Mouse (Mus musculus) olfactory bulb, adult 2 months (tissue): ENCODE measurements around the gene Tsga10ip. TPM values are rescaled to one million over a fixed set of nuclear protein-coding genes. Genes with fewer than 3 reads are reported as not detected.
A peak's percentile ranks its signal among the peaks of the same experiment; 100 is the strongest.

Source experiments
- H3K27ac ChIP-seq: fragments of 200-500 bp; 2 replicates; pipeline ENCODE4 v1.5.1; 2012; ENCODE audit warnings: low read depth, low read length; ENCODE audit not compliant: insufficient read depth
- H3K4me1 ChIP-seq: fragments of 200-500 bp; 2 replicates; pipeline ENCODE4 v1.6.1; 2012; ENCODE audit warnings: low read length; ENCODE audit not compliant: control insufficient read depth, insufficient read depth
- H3K4me3 ChIP-seq: fragments of 200-500 bp; 2 replicates; pipeline ENCODE4 v1.5.1; 2012; ENCODE audit warnings: mild to moderate bottlenecking, low read depth, low read length, moderate library complexity; ENCODE audit not compliant: insufficient read depth
- CTCF ChIP-seq: fragments of 200-500 bp; IDR thresholded peaks from 2 replicates; pipeline ENCODE4 v1.5.1; 2012; ENCODE audit warnings: low read depth, mild to moderate bottlenecking, low read length, moderate library complexity; ENCODE audit not compliant: insufficient read depth
- POLR2A ChIP-seq: fragments of 200-500 bp; IDR thresholded peaks from 2 replicates; pipeline ENCODE4 v1.6.1; 2012; ENCODE audit warnings: mild to moderate bottlenecking, low read depth, low read length, moderate library complexity; ENCODE audit not compliant: insufficient read depth
- WGBS: fragments of 180-500 bp; shearing (Covaris S2); methylation state at CpG from one replicate; pipeline ENCODE4 v1.1.7; 2018; 5-methylcytosine and 5-hydroxymethylcytosine counted together
- polyA plus RNA-seq: library from polyadenylated mRNA; stranded (reverse); fragments of >200 nt; gene quantifications from 2 replicates; pipeline ENCODE4 v1.2.4, GENCODE M21; 2012; ENCODE audit warnings: low replicate concordance; ENCODE audit not compliant: missing spikeins, insufficient read depth, insufficient read length

The Tsga10ip gene
- polyA plus RNA-seq, 1 experiment, result not detected

DNA sequence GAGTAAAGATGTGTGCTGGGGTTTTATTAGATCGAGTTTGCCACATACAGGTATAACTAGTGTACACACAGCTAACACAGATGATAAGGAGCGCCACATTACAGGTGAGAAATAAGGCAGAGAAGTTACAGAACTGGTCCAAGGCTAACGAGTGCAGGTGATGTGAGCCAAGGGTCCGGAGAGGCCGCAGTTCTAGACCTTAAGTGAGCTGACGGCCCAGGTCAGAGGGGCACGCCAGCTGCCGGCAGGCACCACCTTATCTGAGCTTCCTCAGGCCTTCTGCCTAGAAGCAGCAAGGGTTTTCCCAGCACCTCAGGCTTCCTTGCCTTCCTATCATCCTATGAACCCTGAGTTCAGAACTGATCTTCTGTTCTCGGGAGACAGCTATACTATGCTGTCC is 17.3 kb upstream of the Tsga10ip start:
- peaks cover 19% of the 10 kb centered on the region for H3K4me1 ChIP-seq
- no peak overlapping the region for H3K4me3 ChIP-seq
- TF ChIP-seq CTCF (no peak), POLR2A (no peak)
- no peak overlapping the region for H3K27ac ChIP-seq
- WGBS, result 96% methylated on average over 9 of the region's 9 CpGs

DNA sequence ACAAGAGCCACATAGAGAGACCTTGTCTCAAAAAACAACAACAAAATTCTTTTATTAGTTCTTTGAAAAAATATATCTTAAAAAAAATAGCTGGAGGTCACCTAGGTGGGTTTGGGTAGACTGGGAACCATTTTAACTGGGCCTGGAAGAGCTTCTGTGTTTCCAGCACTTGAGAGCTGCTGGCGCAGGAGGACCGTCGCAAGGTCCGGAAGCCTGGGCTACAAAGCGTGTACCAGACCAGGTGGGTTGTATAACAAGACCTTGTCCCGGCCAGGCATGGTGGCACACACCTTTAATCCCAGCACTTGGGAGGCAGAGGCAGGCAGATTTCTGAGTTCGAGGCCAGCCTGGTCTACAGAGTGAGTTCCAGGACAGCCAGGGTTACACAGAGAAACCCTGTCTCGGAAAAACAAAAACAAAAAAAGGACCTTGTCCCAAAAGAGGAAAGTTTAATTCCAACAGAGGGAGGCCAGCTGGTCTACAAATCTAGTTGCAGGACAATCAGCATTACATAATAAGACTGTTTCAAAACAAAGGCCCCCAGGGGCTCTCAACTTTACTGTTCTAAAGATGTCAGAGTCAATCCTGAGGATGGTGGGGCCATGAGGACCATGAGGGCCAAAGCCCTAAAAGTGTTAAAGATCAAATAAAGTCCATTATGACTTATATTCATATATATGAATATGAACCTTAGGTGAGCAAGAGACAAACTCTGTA is 16.6 kb upstream of the Tsga10ip start:
- WGBS, result 93% methylated on average over 8 of the region's 8 CpGs
- TF ChIP-seq POLR2A (no peak), CTCF (no peak)
- no peak overlapping the region for H3K27ac ChIP-seq
- no peak overlapping the region for H3K4me3 ChIP-seq
- H3K4me1 ChIP-seq, result peaks cover 18% of the 10 kb centered on the region

DNA sequence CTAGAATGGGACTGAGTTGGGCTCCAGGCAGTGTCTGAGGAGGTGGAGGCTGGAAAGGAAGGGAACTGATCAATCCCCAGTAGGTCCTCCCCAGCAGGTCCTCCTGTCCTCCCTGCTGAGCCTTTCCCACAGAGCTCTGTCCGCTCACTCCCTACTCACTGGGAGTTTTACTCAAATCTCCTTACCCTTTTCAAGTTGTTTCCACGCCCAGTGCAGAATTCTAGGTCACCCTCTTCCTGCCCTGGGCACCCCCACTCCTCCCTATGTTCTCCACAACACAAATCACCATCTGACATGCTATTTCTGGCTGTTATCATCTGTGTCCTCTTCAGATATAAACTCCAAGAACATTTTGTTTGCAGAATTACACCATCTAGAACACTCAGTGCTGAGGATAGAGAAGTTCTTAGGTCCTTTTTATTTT is 12.2 kb upstream of the Tsga10ip start:
- Histone ChIP-seq H3K27ac (no peak overlapping the region), H3K4me3 (no peak overlapping the region), H3K4me1 (peaks cover 6% of the 10 kb centered on the region)
- WGBS, result 65% methylated on average over 2 of the region's 2 CpGs
- TF ChIP-seq CTCF, result no peak
- no peak for TF ChIP-seq POLR2A

DNA sequence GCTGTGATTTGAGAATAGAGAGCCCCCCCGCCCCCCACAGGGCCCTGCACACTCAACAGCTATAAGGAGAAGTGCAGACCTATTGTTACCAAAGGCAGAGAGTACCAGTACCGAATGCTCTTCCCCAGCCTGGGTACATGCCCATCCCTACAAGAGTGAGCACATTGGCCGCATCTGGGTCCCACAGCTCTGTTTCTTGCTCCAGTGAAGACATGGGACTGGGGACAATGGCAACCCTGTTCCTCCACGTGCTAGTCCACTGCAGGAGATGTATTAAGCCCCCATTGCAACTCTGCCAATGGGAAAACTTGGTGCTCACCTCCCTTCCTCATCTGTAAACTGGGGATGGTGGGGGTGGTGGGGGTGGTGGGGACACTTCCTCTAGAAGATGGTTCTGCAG is 11.5 kb upstream of the Tsga10ip start:
- H3K27ac ChIP-seq, result no peak overlapping the region

DNA sequence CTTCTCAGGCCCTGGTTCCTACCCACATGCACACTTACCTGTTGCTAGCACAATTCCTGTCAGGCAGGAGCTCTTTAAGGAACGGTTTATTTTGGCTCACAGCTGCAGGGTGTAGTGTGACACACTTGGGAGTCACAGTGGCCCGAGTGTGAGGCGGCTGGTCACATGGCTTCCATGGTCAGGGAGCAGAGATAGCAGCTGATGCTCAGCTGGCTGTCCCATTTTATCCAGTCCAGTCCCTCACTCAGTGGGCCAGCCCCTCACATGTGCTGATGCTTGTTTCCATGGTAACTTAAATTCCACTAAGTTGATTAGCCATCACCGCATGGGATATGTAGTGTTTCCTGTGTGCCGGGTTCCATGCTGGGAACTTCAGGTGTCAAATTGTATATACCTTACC is 9.6 kb upstream of the Tsga10ip start:
- Histone ChIP-seq H3K4me1 (peaks cover 14% of the 10 kb centered on the region), H3K27ac (no peak overlapping the region), H3K4me3 (no peak overlapping the region)
- WGBS, result 40% methylated on average over 5 of the region's 5 CpGs
- TF ChIP-seq POLR2A, result no peak
- TF ChIP-seq CTCF, result no peak

More for the DNA sequence above, 11.5 kb upstream of the Tsga10ip start:
- WGBS, result 62% methylated on average over 4 of the region's 4 CpGs
- Histone ChIP-seq H3K4me3 (no peak overlapping the region), H3K4me1 (peaks cover 7% of the 10 kb centered on the region)
- TF ChIP-seq POLR2A (no peak), CTCF (no peak)

DNA sequence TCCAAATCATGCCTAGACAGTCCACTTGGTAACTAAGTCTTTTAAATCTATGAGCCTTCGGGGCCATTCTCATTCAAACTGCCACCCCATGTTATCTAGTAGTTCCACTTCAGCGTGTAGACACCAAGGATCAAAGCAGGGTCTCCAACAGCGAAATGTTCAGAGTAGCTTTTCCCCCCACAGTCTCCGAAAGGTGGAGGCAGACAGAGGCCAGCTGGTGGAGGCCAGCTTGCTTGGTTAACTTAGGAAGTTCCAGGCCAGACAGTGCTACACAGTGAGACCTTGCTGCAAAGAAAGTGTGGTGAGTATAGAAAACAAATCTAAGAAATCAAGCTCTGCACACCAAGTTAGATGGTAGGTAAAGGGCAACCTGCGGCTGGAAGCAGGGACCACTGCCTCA is 8.3 kb upstream of the Tsga10ip start:
- WGBS, result 89% methylated on average over 5 of the region's 5 CpGs
- H3K4me1 ChIP-seq, result peaks cover 16% of the 10 kb centered on the region

DNA sequence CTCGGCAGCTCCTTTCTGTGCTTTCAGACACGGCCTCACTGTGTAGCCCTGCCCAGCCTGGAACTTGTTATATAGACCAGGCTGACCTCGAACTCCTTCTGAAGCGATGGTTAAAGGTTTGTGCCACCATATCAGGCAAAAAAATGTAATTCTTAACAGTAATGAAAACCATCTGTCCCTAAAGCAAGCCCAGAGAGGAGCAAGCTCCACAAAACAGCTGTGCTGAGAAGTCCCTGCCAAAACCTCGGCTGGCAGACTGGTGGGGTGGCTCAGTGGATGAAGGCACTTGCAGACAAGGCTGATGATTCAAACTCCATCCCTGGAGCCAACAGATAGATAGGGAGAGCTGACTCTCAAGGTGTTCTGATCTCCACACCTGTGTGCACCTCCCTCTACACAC is 6.7 kb upstream of the Tsga10ip start:
- no peak overlapping the region for H3K27ac ChIP-seq
- TF ChIP-seq CTCF, result no peak
- no peak for TF ChIP-seq POLR2A
- no peak overlapping the region for H3K4me3 ChIP-seq
- WGBS, result 70% methylated on average over 5 of the region's 5 CpGs
- H3K4me1 ChIP-seq, result peaks cover 16% of the 10 kb centered on the region

More for the DNA sequence above, 8.3 kb upstream of the Tsga10ip start:
- H3K27ac ChIP-seq, result no peak overlapping the region
- no peak for TF ChIP-seq POLR2A
- no peak for TF ChIP-seq CTCF
- no peak overlapping the region for H3K4me3 ChIP-seq

DNA sequence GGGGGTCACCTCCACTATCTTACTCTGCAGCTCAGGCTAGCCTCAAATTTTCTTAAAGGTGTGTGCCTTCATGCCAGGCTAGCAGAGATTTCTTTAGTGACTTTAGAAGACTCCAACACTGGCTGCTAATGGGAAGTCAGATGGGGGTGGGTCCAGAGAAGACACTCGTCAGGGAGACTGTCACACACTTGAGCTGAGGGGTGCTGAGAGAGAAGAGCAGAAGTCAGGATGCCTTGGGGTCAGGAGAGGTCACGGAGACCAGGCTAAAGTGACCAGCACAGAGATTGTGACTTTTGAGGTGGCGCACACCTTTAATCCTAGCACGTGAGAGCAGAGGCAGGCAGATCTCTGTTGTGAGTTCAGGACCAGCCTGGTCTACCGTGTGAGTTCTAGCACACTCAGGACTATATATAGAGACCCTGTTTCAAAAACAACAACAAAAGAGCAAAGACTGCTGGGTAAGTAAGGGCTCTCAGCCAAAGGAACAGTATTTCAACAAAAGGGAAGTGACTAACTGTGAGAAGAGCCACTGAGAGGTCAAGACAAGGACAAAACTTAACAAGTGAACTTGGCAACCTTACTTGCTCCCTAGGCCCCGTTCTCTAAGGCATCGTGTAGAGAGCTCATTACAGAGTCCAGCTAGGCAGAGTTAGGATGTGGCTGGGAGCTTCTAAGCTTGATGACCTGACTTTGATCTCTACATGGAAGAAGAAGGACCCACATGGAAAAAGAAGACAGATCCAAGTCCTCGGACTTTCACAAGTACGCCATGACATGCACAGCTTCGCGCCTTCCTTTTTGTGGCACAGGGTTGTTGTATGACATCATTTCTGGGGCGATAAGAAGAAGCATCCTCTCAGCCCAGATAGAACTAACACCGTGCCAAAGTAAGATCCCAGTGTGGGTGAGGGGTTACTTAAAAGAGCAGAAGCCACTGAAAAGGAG is 6.0 kb upstream of the Tsga10ip start:
- no peak overlapping the region for H3K4me3 ChIP-seq
- WGBS, result 65% methylated on average over 13 of the region's 13 CpGs
- peaks cover 16% of the 10 kb centered on the region for H3K4me1 ChIP-seq
- peak overlapping the region; percentile 46 for H3K27ac ChIP-seq
- TF ChIP-seq POLR2A (no peak), CTCF (no peak)

DNA sequence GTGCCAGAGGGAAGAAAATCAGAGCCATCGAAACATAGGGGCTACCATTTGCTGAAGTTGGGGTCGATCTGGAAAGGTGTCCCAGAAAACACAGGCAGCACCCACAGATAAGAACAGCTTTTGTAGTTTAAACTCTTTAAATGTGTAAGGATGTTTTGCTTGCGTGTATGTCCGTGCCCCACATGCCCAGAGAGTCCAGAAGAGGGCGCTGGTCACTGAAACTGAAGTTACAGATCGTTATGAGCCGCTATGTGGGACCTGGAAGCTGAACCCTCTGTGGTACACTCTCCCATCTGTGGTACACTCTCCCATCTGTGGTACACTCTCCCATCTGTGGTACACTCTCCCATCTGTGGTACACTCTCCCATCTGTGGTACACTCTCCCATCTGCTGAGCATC is 4.8 kb upstream of the Tsga10ip start:
- peak overlapping the region; percentile 99 for H3K27ac ChIP-seq
- peaks cover 16% of the 10 kb centered on the region for H3K4me1 ChIP-seq
- H3K4me3 ChIP-seq, result peak overlapping the region; percentile 65
- TF ChIP-seq CTCF (0 out of 2 replicates have a peak, but pooled peaks have one; percentile 38), POLR2A (no peak)
- WGBS, result 3% methylated on average over 7 of the region's 7 CpGs

DNA sequence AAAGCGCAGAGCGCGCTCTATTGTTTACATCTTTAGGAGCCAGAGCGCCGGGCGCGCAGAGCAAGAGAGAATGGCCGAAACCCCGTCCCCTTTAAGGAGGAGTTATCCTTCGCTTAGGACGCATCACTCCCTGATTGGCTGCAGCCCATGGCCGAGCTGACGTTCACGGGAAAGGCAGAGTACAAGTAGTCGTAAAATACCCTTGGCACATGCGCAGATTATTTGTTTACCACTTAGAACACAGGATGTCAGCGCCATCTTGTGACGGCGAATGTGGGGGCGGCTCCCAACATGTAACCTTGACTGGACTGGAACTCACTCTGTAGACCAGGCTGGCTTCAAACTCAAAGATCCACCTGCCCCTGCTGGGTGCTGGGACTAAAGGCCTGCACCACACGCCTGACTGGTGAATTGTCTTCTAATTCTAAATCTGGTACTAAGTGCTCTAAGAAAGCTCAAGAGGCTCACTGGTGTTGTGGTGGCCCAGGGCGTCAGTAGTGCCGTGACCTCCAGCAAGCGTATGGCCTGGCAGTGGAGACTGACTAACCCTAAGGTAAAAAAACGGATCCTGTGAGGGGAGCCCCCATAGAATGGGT is 4.3 kb upstream of the Tsga10ip start:
- Histone ChIP-seq H3K4me1 (peaks cover 12% of the 10 kb centered on the region), H3K27ac (peak overlapping the region; percentile 99), H3K4me3 (peak overlapping the region; percentile 65)
- 4% methylated on average over 24 of the region's 25 CpGs for WGBS
